Mouse (Mus musculus) forebrain, embryonic 16.5 days (tissue): ENCODE results near the gene Szrd1. TPM values are rescaled to one million over a fixed set of nuclear protein-coding genes. Genes with fewer than 3 reads are reported as not detected.
A peak's percentile ranks its signal among the peaks of the same experiment; 100 is the strongest.
"Not testable (repeated sequence)": the region's sequence is repeated elsewhere in the genome, so short reads cannot be mapped to it uniquely, and the experiment has no call there.

Experiments
- ATAC-seq: fragments of 200-750 bp; cut with Nextera tagmentation; 2 replicates; pipeline ENCODE4 v1.8.0; 2017; ENCODE audit warnings: mild to moderate bottlenecking, moderate library complexity
- H3K27ac ChIP-seq: fragments of 300-500 bp; sonication (generic); 2 replicates; pipeline ENCODE4 v1.5.1; 2014; ENCODE audit warnings: low read length, control low read depth
- H3K27me3 ChIP-seq: fragments of 300-500 bp; sonication (generic); replicated peaks from 2 replicates; pipeline ENCODE4 v1.6.1; 2014; ENCODE audit warnings: low read length; ENCODE audit not compliant: control insufficient read depth, insufficient read depth
- H3K36me3 ChIP-seq: fragments of 300-500 bp; sonication (generic); 2 replicates; pipeline ENCODE4 v1.6.1; 2014; ENCODE audit not compliant: control insufficient read depth, insufficient read depth
- H3K4me1 ChIP-seq: fragments of 300-500 bp; sonication (generic); replicated peaks from 2 replicates; pipeline ENCODE4 v1.6.1; 2014; ENCODE audit warnings: low read length; ENCODE audit not compliant: control insufficient read depth, insufficient read depth
- H3K4me2 ChIP-seq: fragments of 300-500 bp; sonication (generic); 2 replicates; pipeline ENCODE4 v1.6.1; 2014; ENCODE audit warnings: mild to moderate bottlenecking, low read length, control low read depth
- H3K4me3 ChIP-seq: fragments of 300-500 bp; sonication (generic); replicated peaks from 2 replicates; pipeline ENCODE4 v1.5.1; 2014; ENCODE audit warnings: mild to moderate bottlenecking, low read length, control low read depth
- H3K9ac ChIP-seq: fragments of 300-500 bp; sonication (generic); replicated peaks from 2 replicates; pipeline ENCODE4 v1.6.1; 2014; ENCODE audit warnings: low read depth, low read length, control low read depth
- H3K9me3 ChIP-seq: fragments of 300-500 bp; sonication (generic); 2 replicates; pipeline ENCODE4 v1.6.1; 2016; ENCODE audit warnings: low read length; ENCODE audit not compliant: control insufficient read depth
- WGBS: fragments of 180-500 bp; shearing (Covaris S2); extraction: QIAGEN DNeasy Blood & Tissue Kit; methylation state at CpG from one replicate; pipeline ENCODE4 v1.1.7; 2014; 5-methylcytosine and 5-hydroxymethylcytosine counted together
- polyA plus RNA-seq: library from polyadenylated mRNA; unstranded; fragments of >200 nt; fragmentation: Nextera tagmentation; extraction: Ambion mirVana; gene quantifications from 2 replicates; pipeline ENCODE4 v1.2.1, GENCODE M21; 2015

The Szrd1 gene
- polyA plus RNA-seq, 1 experiment from 2014 or later, result 31.2 TPM

- H3K4me2 ChIP-seq, result peak overlapping the region; percentile 92
- peak overlapping the region; percentile 95 for H3K9ac ChIP-seq
- H3K4me1 ChIP-seq, result peaks cover 38% of the 10 kb centered on the region
- no peak for ATAC-seq
- 4% methylated on average over 29 of the region's 29 CpGs for WGBS
- no peaks in the 10 kb centered on the region for H3K9me3 ChIP-seq
- peak overlapping the region; percentile 93 for H3K4me3 ChIP-seq
- H3K27me3 ChIP-seq, result no peaks in the 10 kb centered on the region
- H3K27ac ChIP-seq, result no peak overlapping the region; the same call in 1 of the 2 replicates
- H3K36me3 ChIP-seq, result no peaks in the 10 kb centered on the region
Observed at GRCm38 (mm10) chr4:141138425-141139115, 1.0 kb downstream of the Szrd1 start.

- peaks cover 42% of the 10 kb centered on the region for H3K4me1 ChIP-seq
- H3K27ac ChIP-seq, H3K4me3 ChIP-seq, H3K4me2 ChIP-seq, ATAC-seq, H3K27me3 ChIP-seq, H3K9me3 ChIP-seq, H3K36me3 ChIP-seq, H3K9ac ChIP-seq: not testable (repeated sequence)
- 90% methylated on average over 2 of the region's 3 CpGs for WGBS
Observed at GRCm38 (mm10) chr4:141137740-141138139, 1.8 kb downstream of the Szrd1 start.

DNA sequence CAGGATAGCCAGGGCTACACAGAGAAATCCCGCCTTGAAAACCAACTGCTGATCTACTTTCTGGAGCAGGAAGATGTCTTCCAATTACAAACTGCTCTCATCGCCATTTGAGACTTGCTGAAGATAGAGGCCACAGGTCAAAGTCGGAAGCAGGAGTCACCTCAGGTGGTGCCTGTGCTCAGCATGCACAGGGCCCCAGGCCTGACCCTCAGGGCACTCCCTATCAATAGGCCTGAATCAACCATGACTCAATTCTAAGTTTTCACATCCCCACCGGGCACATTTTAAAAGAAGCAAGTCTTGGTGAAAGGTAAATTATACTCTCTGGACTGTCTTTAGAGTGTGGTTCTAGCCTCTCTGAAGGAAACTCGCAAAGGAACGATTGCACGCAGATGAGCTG, 3.4 kb downstream of the Szrd1 start:
- Histone ChIP-seq H3K27me3 (no peaks in the 10 kb centered on the region), H3K4me1 (peaks cover 57% of the 10 kb centered on the region), H3K4me3 (no peak overlapping the region), H3K9ac (no peak overlapping the region), H3K36me3 (no peaks in the 10 kb centered on the region), H3K4me2 (no peak overlapping the region), H3K9me3 (no peaks in the 10 kb centered on the region), H3K27ac (no peak overlapping the region)
- no peak for ATAC-seq
- 81% methylated on average over 7 of the region's 7 CpGs for WGBS

DNA sequence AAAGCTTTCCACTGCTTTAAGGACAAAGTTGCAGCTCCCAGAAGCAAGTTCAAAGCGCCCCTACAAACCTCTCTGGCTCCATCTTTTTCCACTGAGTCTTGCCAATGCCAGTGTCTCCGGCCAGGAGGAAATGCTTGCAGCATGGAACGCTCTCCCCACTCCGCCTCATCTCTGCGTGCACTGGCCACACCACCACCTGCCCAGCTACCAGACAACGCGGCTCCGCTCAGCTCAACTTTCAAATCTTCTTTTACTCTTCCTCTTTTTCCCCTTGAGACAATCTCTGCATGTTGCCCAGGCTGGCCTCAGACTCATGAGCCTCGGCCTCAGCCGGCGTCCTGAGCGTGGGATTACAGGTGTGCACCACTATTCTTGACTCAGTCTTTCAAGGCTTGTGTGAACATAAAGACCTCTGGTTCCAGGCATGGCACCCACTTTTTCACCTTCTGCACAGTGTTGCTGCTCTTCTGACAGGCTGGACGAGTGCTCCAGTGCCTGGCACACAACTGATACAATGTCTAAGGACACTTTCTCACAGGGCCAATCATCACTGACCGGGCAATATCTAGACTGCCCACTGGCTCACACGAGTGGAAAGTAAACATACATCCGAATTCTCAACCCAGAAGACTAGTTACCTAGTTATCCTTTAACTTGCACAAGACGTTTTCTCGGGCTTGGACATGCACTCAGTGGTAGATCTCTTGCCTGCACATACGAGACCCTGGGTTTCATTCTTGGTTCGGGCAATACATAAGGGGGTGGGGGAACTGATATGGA, 4.6 kb downstream of the Szrd1 start:
- no peak overlapping the region for H3K27ac ChIP-seq
- H3K4me2 ChIP-seq, result no peak overlapping the region
- 63% methylated on average over 20 of the region's 20 CpGs for WGBS
- no peaks in the 10 kb centered on the region for H3K9me3 ChIP-seq
- H3K27me3 ChIP-seq, result no peaks in the 10 kb centered on the region
- peaks cover 66% of the 10 kb centered on the region for H3K4me1 ChIP-seq
- H3K36me3 ChIP-seq, result no peaks in the 10 kb centered on the region
- no peak overlapping the region; the same call in 1 of the 2 replicates for H3K9ac ChIP-seq
- H3K4me3 ChIP-seq, result no peak overlapping the region
- no peak for ATAC-seq

- Histone ChIP-seq H3K9me3 (no peaks in the 10 kb centered on the region), H3K4me3 (no peak overlapping the region), H3K27me3 (no peaks in the 10 kb centered on the region), H3K4me1 (peaks cover 66% of the 10 kb centered on the region), H3K36me3 (no peaks in the 10 kb centered on the region), H3K4me2 (no peak overlapping the region), H3K27ac (no peak overlapping the region), H3K9ac (no peak overlapping the region)
- no peak for ATAC-seq
- WGBS, result 13% methylated on average over 8 of the region's 8 CpGs
Observed at GRCm38 (mm10) chr4:141134031-141134441, 5.5 kb downstream of the Szrd1 start.

- Histone ChIP-seq H3K36me3 (no peaks in the 10 kb centered on the region), H3K27me3 (no peaks in the 10 kb centered on the region), H3K9me3 (no peaks in the 10 kb centered on the region), H3K27ac (no peak overlapping the region; the same call in 1 of the 2 replicates), H3K4me1 (peaks cover 59% of the 10 kb centered on the region), H3K9ac (no peak overlapping the region), H3K4me2 (no peak overlapping the region), H3K4me3 (no peak overlapping the region)
- 65% methylated on average over 8 of the region's 8 CpGs for WGBS
- ATAC-seq, result no peak
Observed at GRCm38 (mm10) chr4:141133227-141133626, 6.3 kb downstream of the Szrd1 start.

- Histone ChIP-seq H3K9ac (no peak overlapping the region), H3K4me3 (no peak overlapping the region), H3K4me2 (no peak overlapping the region), H3K9me3 (no peaks in the 10 kb centered on the region), H3K27me3 (no peaks in the 10 kb centered on the region), H3K36me3 (no peaks in the 10 kb centered on the region), H3K4me1 (peaks cover 51% of the 10 kb centered on the region), H3K27ac (no peak overlapping the region; the same call in 1 of the 2 replicates)
- no peak for ATAC-seq
- whole genome bisulfite sequencing, result 60% methylated on average over 8 of the region's 8 CpGs
Observed at GRCm38 (mm10) chr4:141132191-141132590, 7.4 kb downstream of the Szrd1 start.

DNA sequence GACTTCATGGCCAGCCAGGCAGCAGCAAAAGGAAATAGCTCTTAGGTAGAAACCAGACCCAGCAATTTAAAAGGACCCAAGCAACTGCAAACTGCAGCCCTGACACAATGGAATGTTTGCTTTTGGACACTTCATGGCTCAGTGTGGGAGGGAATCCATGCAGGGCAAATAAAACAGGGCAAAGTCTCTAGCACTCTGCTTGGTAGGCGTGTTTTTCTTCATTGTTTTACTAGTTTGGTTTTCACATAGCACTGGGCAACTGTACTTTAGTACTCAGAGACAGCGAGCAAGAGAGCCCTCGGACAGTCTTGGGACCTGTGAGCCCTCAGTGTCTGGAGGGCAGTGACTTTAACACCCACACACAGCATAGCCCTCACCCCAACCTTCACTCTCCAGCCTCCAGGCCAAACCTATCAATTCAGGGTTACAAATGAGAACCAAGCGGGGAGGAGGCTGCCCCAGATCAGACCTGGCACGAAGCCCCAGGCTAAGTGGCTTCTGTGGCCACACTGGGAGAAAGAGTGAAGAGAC, 8.0 kb downstream of the Szrd1 start:
- Histone ChIP-seq H3K27ac (0 out of 2 replicates have a peak overlapping the region, but pooled peaks have one; percentile 25), H3K4me1 (peaks cover 46% of the 10 kb centered on the region), H3K27me3 (no peaks in the 10 kb centered on the region), H3K36me3 (no peaks in the 10 kb centered on the region), H3K4me2 (no peak overlapping the region), H3K9ac (no peak overlapping the region), H3K9me3 (no peaks in the 10 kb centered on the region), H3K4me3 (no peak overlapping the region)
- WGBS, result 63% methylated on average over 5 of the region's 5 CpGs
- no peak for ATAC-seq

DNA sequence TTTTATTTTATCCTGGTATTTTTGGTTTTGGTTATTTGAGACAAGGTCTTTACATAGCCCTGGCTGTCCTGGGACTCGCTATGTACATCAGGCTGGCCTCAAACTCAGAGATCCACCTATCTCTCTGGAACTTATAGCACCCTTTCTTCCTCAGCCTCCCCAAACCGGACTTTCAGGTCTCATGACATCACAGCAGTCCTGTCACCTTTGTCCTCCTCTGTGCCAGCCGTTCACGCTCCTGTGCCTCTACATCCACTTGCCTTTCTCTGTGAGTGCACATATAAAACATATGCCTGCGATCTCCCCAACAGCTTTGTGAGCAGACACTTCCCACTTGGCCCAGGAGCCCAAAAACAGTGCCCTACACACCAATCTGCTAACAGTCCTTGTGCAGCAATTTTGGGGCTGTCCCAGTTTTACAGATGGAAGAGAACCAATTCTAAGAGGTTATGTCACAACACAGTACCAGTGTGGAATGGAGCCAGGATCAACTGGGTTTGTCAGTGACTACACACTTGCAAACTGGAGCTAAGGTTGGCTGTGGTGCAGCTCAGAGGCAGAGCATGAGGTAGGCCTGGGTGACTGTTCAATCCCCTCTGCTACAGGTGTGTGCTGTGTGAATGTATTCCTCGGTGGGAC, 8.8 kb downstream of the Szrd1 start:
- ATAC-seq, result no peak
- no peak overlapping the region for H3K4me3 ChIP-seq
- no peak overlapping the region for H3K9ac ChIP-seq
- no peak overlapping the region for H3K4me2 ChIP-seq
- no peaks in the 10 kb centered on the region for H3K27me3 ChIP-seq
- H3K36me3 ChIP-seq, result no peaks in the 10 kb centered on the region
- peaks cover 40% of the 10 kb centered on the region for H3K4me1 ChIP-seq
- H3K9me3 ChIP-seq, result no peaks in the 10 kb centered on the region
- 61% methylated on average over 6 of the region's 6 CpGs for WGBS
- H3K27ac ChIP-seq, result 0 out of 2 replicates have a peak overlapping the region, but pooled peaks have one; percentile 25
